Mouse (Mus musculus) left cerebral cortex, adult 11 months (tissue): ENCODE results near the gene Haspin.

Experiments
- DNase-seq: peaks from one replicate; pipeline ENCODE4 v3.0.0; 2022; ENCODE audit warnings: low spot score

Haspin gene

DNA sequence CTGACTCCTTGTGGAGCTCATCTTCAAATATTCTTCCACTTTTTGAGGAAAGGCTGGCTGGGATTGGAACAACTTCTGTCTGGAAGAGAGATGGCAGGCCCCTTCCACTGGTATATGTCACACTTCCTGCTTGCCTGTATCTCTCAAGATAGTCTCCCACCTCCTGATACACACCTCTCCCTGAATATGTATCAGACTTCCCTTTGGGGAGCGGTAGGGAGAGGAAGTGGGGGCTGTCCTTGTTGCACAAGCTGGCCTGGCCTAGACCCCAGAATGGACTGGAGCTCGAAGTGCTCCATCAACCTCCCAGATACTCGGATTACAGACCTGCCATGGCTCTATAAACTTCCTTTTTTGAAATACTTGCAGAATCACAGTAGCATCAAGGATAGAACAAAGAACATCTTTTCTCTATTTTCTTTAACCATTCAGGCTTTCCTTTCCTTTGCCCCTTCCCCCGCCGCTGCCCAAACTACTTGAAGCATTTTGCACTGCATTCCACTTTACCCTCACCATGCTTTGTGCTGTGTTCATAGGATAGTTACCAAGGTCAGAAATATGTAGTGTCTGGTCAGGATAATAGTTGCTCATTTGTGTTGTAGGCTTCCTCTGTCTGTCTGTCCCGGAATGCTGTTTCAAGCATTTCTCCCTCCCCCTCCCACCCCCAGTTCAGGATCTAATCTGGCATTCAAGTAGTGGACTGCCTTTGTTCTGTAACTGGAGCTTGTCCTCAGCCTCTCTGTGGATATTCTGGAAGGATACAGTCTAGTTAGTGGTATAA, 50.2 kb downstream of the Haspin start:
- DNase-seq, result no peak
